Mouse (Mus musculus) cerebellum, adult 2 months (tissue): ENCODE measurements around the gene Gm3239.
"Not testable (repeated sequence)": the region's sequence is repeated elsewhere in the genome, so short reads cannot be mapped to it uniquely, and the experiment has no call there.

ENCODE experiments used
- CTCF ChIP-seq: fragments of 200-500 bp; IDR thresholded peaks from 2 replicates; pipeline ENCODE4 v1.5.1; 2011; ENCODE audit warnings: low read depth, mild to moderate bottlenecking, control low read depth, low read length, moderate library complexity, borderline replicate concordance; ENCODE audit not compliant: insufficient read depth
- POLR2A ChIP-seq: fragments of 200-500 bp; IDR thresholded peaks from 2 replicates; pipeline ENCODE4 v1.6.1; 2011; ENCODE audit warnings: low read length, control low read depth, borderline replicate concordance; ENCODE audit not compliant: insufficient read depth

GRCm38 (mm10) chr14:4650324-4650723, 13.7 kb upstream of the Gm3239 start:
- TF ChIP-seq POLR2A, result not testable (repeated sequence)
- TF ChIP-seq CTCF, result peak; percentile 3; the same call in 1 of the 2 replicates
